Mouse (Mus musculus): ENCODE results near the gene Steap4.
"Not testable (repeated sequence)": the region's sequence is repeated elsewhere in the genome, so short reads cannot be mapped to it uniquely, and the experiment has no call there.

Steap4 gene

DNA sequence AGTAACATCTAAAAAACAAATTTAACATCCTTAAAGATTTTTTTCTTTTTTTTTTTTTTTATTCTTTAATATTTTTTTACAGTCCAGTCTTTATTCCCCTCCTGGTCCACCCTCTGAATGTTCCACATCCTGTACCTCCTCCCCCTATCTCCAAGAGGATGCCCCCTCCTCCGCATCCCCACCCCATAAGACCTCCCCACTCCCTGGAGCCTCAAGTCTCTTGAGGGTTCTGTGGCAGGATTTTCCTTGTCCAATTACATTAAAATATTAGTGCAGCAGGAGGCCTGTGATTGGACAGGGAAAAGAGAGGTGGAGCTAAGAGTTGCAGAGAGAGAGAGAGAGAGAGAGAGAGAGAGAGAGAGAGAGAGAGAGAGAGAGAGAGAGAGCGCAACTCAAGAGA is 31.4 kb downstream of the Steap4 start:
- not testable (repeated sequence) for DNase-seq (ENCODE audit: low spot score)

DNA sequence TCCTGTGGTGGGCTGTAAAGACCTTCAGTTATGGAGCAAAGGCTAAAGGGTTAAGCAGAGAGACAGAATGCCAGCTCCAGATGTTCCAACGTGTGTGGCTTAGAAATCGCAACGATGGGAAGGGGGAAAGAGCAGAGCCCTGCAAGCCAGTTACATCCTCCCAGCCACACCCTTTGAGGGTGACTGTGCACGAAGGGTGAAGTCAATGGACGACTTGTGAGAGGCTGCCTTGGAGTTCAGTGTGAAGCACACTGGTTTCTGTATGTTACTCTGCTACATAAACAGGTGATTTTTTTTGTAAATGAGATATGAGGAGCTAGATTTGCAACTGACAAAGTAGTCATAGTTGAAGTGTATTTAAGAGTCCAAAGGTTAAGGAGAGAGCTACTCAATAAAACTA is 33.5 kb downstream of the Steap4 start:
- no peak for DNase-seq (ENCODE audit: low spot score)

DNA sequence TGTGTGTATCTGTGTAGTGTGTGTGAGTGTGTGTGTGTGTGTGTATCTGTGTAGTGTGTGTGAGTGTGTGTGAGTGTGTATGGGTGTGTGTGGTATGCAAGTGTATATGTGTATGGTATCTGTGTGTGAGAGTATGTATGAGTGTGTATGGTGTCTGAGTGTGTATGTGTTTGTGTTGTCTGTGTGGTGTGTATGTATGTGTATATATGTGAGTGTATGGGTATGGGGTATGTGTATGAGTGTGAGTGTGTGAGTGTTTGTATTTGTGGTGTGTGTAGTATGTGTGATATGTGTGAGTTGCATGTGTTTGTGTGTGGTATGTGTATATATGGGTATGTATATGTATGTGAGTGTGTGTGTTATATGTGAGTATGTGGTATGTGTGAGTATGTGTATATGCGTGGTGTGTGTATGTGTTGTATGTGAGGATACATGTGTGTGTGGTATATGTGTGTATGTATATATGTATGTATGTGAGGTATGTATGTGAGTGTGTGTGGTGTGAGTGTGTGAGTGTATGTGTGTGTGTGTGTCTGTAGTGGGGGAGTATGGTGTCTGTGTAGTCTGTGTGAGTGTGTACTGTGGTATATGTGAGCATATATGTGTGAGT is 35.1 kb downstream of the Steap4 start:
- no peak for DNase-seq (ENCODE audit: low spot score)

DNA sequence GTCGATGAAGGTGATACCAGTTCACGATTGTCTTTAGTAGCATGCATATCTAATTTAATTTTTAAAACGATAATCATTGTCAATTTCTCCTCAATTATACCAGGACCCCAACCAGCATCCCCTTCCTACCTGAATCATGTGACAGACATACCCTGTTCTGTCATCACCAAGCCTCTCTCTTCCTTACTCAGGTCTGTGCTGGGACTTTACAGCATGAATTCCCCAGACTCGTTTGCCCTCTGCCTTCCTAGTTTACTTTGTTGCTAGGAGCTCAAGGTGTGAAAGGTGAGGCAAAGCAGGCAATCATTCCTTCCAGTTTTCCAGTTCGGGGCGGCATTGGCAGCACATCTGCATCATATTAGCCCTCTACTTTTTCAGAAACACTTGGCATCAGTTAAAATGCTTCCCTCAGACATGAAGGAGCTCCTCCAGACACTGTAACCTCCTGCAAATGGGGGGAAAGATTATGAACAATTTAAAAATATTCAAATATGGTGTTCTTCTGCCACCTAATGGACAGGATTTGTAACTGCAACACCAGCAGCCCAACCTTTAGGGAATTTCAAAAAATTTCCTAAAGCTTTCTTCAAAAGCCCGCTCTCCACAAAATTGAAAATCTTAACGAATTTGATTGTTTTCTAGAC is 36.3 kb downstream of the Steap4 start:
- DNase-seq (ENCODE audit: low spot score), result no peak

DNA sequence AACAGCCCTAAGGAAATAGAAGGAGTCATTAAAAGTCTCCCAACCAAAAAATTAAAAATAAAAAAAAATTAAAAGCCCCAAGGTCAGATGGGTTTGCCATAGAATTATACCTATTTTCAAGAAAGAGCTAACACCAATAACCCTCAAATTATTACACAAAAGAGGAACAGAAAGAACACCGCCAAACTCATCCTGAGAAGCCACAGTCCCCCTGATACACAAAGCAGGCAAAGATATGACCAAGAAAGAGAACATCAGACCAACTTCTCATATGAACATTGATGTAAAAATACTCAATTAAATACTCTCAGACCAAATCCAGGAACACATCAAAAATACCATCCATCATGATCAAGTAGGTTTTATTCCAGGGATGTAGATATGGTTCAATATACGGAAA is 36.8 kb downstream of the Steap4 start:
- DNase-seq (ENCODE audit: low spot score), result no peak

DNA sequence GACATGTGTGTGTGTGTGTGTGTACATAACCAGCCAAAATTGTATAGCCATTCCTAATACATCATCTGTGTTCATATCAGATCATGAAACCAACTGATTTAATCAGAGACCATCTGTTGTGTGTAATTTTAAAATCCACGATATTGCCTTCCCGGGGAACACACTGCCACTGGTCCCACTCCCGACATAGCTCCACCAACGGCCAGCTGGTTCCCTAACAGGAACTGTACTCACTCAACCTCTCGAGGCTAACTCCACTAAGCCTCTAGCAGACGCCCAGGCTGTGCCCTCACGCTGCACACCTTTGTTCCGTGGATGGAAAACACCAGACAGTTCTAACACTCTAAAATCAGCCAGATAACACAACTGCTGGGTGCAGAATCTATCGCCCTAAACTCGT is 40.2 kb downstream of the Steap4 start:
- no peak for DNase-seq (ENCODE audit: low spot score)

DNA sequence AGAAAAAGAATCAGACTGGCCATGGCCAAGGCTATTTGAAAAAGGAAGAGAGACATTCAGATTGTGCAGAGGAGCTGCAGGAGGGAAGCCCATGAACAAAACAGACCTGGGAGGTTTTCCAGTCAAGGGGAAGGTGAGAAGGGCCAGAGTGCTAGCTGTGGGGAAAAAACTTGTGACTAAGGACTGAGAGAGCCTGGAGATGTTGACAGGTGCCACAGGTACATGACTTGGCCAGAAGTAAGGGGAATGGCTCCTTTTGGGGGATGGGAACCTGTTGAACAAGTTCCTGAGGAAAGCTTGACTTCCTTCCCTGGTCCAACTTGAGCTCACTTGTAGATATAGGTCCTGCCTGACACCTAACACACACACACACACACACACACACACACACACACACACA is 42.6 kb downstream of the Steap4 start:
- DNase-seq (ENCODE audit: low spot score), result no peak

DNA sequence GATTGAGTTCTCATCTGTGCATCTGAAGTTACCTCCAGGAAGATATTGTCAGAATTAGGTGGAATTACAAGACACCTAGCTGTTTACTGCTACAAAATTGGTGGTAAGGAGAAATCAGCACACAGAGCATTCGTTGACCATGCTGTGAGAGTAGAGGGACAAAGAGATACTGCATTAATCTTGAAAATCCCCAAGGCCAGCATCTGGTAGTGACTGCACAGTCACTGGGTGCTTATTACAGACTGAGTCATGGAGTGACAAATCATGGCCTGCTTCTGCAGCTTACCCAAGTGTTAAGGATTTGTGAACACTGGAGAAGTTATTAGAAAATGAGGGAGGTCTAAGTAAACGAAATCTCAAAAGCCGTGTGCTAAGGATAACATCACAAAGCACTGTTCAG is 53.0 kb downstream of the Steap4 start:
- DNase-seq (ENCODE audit: low spot score), result no peak
